Mouse (Mus musculus): ENCODE data around the gene Cfap45. TPM values are rescaled to one million over a fixed set of nuclear protein-coding genes. Genes with fewer than 3 reads are reported as not detected.

Cfap45 gene
- 3.0 and 5.1 TPM in 2 replicates for total RNA-seq (2014; rRNA removed)
- polyA plus RNA-seq (2015; fragmentation: Nextera tagmentation; extraction: Ambion mirVana): 3.9 and 5.5 TPM in 2 replicates

GRCm38 (mm10) chr1:172520576-172521440 lies at the start of gene Cfap45:
TSS of gene Cfap45 (plus strand) at chr1:172520801.
- 3% methylated on average over 28 of the region's 28 CpGs for WGBS
- peak within 1 kb of the TSS; percentile 35; the same call in 1 of the 2 replicates for H3K9ac ChIP-seq

GRCm38 (mm10) chr1:172472909-172473308 lies 47.7 kb upstream of the Cfap45 start:
- H3K4me1 ChIP-seq (ENCODE audit: insufficient read depth): no peaks in the 10 kb centered on the region
- no peak for ATAC-seq

More at GRCm38 (mm10) chr1:172520576-172521440, at the start of gene Cfap45:
- peak; percentile 92 for DNase-seq
- no peaks in the 10 kb centered on the region; the same call in 1 of the 2 replicates for H3K4me1 ChIP-seq (ENCODE audit: insufficient read depth)
- no peak within 1 kb of the TSS for H3K27ac ChIP-seq (ENCODE audit: low read depth, low read length)
- peak within 1 kb of the TSS; percentile 39 for H3K4me3 ChIP-seq (ENCODE audit: low read depth, low read length)
- no peaks in the 10 kb centered on the region for H3K9me3 ChIP-seq (ENCODE audit: low read length)
- no peak for TF ChIP-seq CTCF (IDR thresholded peaks at IDR 0.05; ENCODE audit: low read depth)
- peak within 1 kb of the TSS; percentile 56 for H3K4me2 ChIP-seq (ENCODE audit: low read depth)
- no peaks in the 10 kb centered on the region for H3K36me3 ChIP-seq (ENCODE audit: insufficient read depth)
- ATAC-seq: peak; percentile 94
- H3K27me3 ChIP-seq (ENCODE audit: insufficient read depth, low read length): no peaks in the 10 kb centered on the region

DNA sequence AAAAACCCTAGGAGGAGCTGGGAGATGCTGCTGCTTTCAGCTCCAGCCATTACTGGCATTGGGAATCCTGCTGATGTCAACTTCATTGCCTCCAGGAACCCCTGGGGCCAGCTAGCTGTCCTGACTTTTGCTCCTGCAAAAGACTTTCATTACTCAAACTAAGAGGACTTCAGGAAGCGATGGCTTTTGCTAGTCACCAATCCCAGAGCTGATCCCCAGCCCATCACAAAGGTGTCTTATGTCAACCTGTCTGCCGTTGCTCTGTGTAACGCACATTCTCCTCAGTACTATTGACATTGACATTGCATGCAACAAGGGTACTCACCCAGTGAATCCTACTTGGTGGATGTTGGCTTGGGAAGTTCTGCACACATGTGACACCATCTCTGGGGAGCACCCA lies 46.4 kb upstream of the Cfap45 start:
- Histone ChIP-seq H3K4me3 (ENCODE audit: low read depth, low read length) (no peak overlapping the region), H3K36me3 (ENCODE audit: insufficient read depth) (no peaks in the 10 kb centered on the region), H3K27me3 (ENCODE audit: insufficient read depth, low read length) (no peaks in the 10 kb centered on the region), H3K4me2 (ENCODE audit: low read depth) (no peak overlapping the region), H3K9me3 (ENCODE audit: low read length) (no peaks in the 10 kb centered on the region), H3K9ac (no peak overlapping the region), H3K27ac (ENCODE audit: low read depth, low read length) (no peak overlapping the region), H3K4me1 (ENCODE audit: insufficient read depth) (no peaks in the 10 kb centered on the region)
- DNase-seq (no peak), ATAC-seq (no peak)
- no peak for TF ChIP-seq CTCF (IDR thresholded peaks at IDR 0.05; ENCODE audit: low read depth)
- WGBS: 82% methylated on average over 3 of the region's 3 CpGs

More at GRCm38 (mm10) chr1:172472909-172473308, 47.7 kb upstream of the Cfap45 start:
- Histone ChIP-seq H3K4me2 (ENCODE audit: low read depth) (no peak overlapping the region), H3K36me3 (ENCODE audit: insufficient read depth) (no peaks in the 10 kb centered on the region), H3K9ac (no peak overlapping the region), H3K27ac (ENCODE audit: low read depth, low read length) (no peak overlapping the region), H3K4me3 (ENCODE audit: low read depth, low read length) (no peak overlapping the region), H3K27me3 (ENCODE audit: insufficient read depth, low read length) (no peaks in the 10 kb centered on the region), H3K9me3 (ENCODE audit: low read length) (no peaks in the 10 kb centered on the region)
- no peak for DNase-seq
- TF ChIP-seq CTCF (IDR thresholded peaks at IDR 0.05; ENCODE audit: low read depth): no peak

DNA sequence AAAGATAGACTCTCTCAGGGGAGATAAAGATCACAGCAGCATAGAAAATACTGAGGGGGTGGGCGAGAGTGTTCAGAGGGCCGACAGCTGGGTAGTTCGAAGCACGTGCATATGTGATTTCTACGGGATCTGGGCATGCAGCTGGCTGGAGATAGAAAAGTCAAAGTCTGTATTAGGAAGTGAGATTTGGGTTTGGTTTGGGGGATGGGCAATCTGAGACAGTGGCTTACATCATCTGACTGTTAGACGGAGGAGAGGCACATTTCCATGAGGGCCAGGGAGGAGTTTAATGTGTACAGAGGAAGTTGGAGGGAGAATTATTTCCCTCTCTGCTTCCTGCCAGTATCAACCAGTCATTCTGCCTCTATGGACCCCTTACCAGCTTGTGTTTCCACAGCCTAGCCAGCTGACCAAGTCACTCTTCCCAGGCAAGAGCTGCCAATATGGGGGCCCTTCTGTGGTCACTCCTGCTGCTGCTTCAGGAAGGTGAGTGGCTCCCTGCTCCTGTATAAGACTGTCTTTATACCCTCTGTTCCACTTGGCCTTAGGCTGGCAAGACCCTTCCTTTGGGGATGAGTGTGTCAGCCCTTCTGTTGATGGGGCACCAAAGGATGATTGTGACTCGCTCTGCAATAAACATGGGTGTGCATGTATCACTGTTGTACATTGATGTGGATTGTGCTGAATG lies 45.4 kb upstream of the Cfap45 start, which contains the start of gene Slamf9:
Gene Slamf9 (plus strand): TSS at position 305 of the 688 bp plus-strand sequence.
- no peak for TF ChIP-seq CTCF (IDR thresholded peaks at IDR 0.05; ENCODE audit: low read depth)
- WGBS: 79% methylated on average over 7 of the region's 7 CpGs
- H3K9me3 ChIP-seq (ENCODE audit: low read length): no peaks in the 10 kb centered on the region

DNA sequence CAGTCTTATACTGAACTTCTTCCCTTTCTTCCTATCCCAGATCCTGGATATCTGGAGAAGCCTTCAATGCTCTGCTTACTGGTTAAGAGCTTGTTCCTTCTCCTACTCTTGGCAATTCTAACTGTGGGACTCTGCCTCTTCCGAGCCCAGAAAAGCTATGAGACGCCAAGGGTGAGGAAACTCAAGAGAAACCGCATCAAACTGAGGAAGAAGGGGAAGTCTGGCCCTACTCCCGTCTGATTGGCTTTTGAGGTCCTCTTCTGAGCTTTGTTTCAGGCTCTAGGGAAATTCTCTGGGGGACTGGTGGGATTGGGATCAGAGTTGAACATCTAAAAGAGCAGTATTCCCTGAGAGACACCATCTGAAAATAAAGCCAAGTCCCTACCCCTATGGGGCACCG lies 42.6 kb upstream of the Cfap45 start:
- WGBS: 85% methylated on average over 5 of the region's 5 CpGs
- Histone ChIP-seq H3K4me2 (ENCODE audit: low read depth) (no peak overlapping the region), H3K27me3 (ENCODE audit: insufficient read depth, low read length) (no peaks in the 10 kb centered on the region), H3K36me3 (ENCODE audit: insufficient read depth) (no peaks in the 10 kb centered on the region), H3K9ac (no peak overlapping the region), H3K4me3 (ENCODE audit: low read depth, low read length) (no peak overlapping the region), H3K27ac (ENCODE audit: low read depth, low read length) (no peak overlapping the region), H3K4me1 (ENCODE audit: insufficient read depth) (peaks cover 9% of the 10 kb centered on the region), H3K9me3 (ENCODE audit: low read length) (no peaks in the 10 kb centered on the region)
- TF ChIP-seq CTCF (IDR thresholded peaks at IDR 0.05; ENCODE audit: low read depth): no peak
- ATAC-seq: no peak
- DNase-seq: no peak

More for the DNA sequence above, 45.4 kb upstream of the Cfap45 start, which contains the start of gene Slamf9:
- H3K4me2 ChIP-seq (ENCODE audit: low read depth): no peak within 1 kb of the TSS
- no peak within 1 kb of the TSS for H3K4me3 ChIP-seq (ENCODE audit: low read depth, low read length)
- peak; percentile 20; the same call in 1 of the 2 replicates for ATAC-seq
- no peaks in the 10 kb centered on the region for H3K4me1 ChIP-seq (ENCODE audit: insufficient read depth)
- no peaks in the 10 kb centered on the region for H3K27me3 ChIP-seq (ENCODE audit: insufficient read depth, low read length)
- no peaks in the 10 kb centered on the region for H3K36me3 ChIP-seq (ENCODE audit: insufficient read depth)
- H3K27ac ChIP-seq (ENCODE audit: low read depth, low read length): no peak within 1 kb of the TSS
- DNase-seq: no peak
- no peak within 1 kb of the TSS for H3K9ac ChIP-seq

DNA sequence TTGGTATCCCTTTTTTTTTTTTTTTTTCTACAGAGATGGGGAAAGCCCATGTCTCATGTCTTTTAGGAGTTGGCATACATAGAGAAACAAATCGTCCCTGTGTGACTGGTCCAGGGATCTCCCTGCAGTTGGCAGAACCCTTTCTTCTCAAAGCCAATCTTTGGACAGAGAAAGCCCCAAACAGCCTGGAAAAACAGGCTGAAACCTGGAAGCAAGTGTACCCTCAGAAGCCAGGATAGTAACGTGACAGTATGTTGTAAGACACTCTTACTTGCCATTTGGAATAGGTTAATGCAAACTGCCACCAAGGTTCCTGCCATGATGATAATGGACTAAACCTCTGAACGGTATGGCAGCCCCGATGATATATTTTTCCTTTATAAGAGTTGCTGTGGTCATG lies 40.2 kb upstream of the Cfap45 start:
- H3K9me3 ChIP-seq (ENCODE audit: low read length): no peaks in the 10 kb centered on the region
- DNase-seq (no peak), ATAC-seq (no peak)
- H3K36me3 ChIP-seq (ENCODE audit: insufficient read depth): no peaks in the 10 kb centered on the region
- no peak overlapping the region for H3K27ac ChIP-seq (ENCODE audit: low read depth, low read length)
- no peak for TF ChIP-seq CTCF (IDR thresholded peaks at IDR 0.05; ENCODE audit: low read depth)
- peaks cover 32% of the 10 kb centered on the region for H3K4me1 ChIP-seq (ENCODE audit: insufficient read depth)
- no peak overlapping the region for H3K9ac ChIP-seq
- no peak overlapping the region for H3K4me2 ChIP-seq (ENCODE audit: low read depth)
- no peak overlapping the region for H3K4me3 ChIP-seq (ENCODE audit: low read depth, low read length)
- H3K27me3 ChIP-seq (ENCODE audit: insufficient read depth, low read length): no peaks in the 10 kb centered on the region
- 83% methylated on average over 4 of the region's 4 CpGs for WGBS
